In genomic region chr6:87394783-87395182, GRCm38 (mm10) we compare ENCODE assay signal across 26 mouse cellular contexts. TPM values are rescaled to one million over a fixed set of nuclear protein-coding genes. Genes with fewer than 3 reads are reported as not detected.
DNase-seq lines count a peak whose midpoint lies in the region; ATAC-seq lines count a peak whose summit lies in the region.
"Had no signal": no experiment of that assay in that cellular context is flagged by ENCODE, and none has a peak within 500 bp of the region (broad histone marks: within the 10 kb centered on the region; RNA-seq: fewer than 3 reads in every experiment).

No protein-coding gene starts in this region.

- no peak for ATAC-seq in erythroid progenitor cell, adult 5-6 weeks (replicated peaks; ENCODE audit: low FRiP score, poor library complexity, severe bottlenecking)
- ATAC-seq: activated CD4-positive, CD25-positive, alpha-beta regulatory T cell, adult 4 months; forebrain, embryonic 16.5 days; liver, embryonic 12.5 days; Patski had no signal

- peak; percentile 23 for DNase-seq in kidney, adult 11 months
- no peak for DNase-seq in kidney, adult 18-20 months
- peak; percentile 54 to 70 for DNase-seq in B cell, adult 2 months
- DNase-seq in T-cell, adult 2 months (ENCODE audit: low spot score): peak; percentile 75
- DNase-seq in kidney, postnatal 25 days: peak; percentile 21 to 72
- DNase-seq in adrenal gland, adult 2 months: no peak
- DNase-seq: adrenal gland, postnatal 14 days; cerebellum, postnatal 10 days; gastrocnemius, postnatal 36 days; layer of hippocampus, adult 9-11 months; lung, embryonic 14.5 days; lung, postnatal 4 days; right cerebral cortex, adult 18-20 months had no signal

RNA-seq across cellular contexts. Expression of gene Gkn3, which starts 6.0 kb away (rescaled TPM):
- total RNA-seq in erythroid progenitor cell, adult 5-6 weeks (2015; ENCODE audit: low replicate concordance): not detected in 2 replicates
- not detected in 2 replicates for total RNA-seq in erythroid progenitor cell, adult 5-6 weeks (2017; ENCODE audit: low replicate concordance)
- total RNA-seq in adrenal gland, adult 2 months (2021): under 1 TPM; 0.58 to 0.59 TPM
- polyA plus RNA-seq in adrenal gland, adult 2 months (2012; rRNA removed): 0.28 and 0.69 TPM in 2 replicates
- polyA plus RNA-seq: activated CD4-positive, CD25-positive, alpha-beta regulatory T cell, adult 4 months; erythroblast, embryonic 14.5 days; forebrain, embryonic 16.5 days; hindbrain, embryonic 11.5 days; limb, embryonic 12.5 days; liver, embryonic 12.5 days; neural tube, embryonic 12.5 days; Patski had no signal

RNA-seq across cellular contexts. Expression of gene Gkn2, which starts 21.6 kb away (rescaled TPM):
- not detected in 2 replicates for total RNA-seq in erythroid progenitor cell, adult 5-6 weeks (2015; ENCODE audit: low replicate concordance)
- not detected in 2 replicates for total RNA-seq in erythroid progenitor cell, adult 5-6 weeks (2017; ENCODE audit: low replicate concordance)
- total RNA-seq in adrenal gland, adult 2 months (2021): not detected
- polyA plus RNA-seq in adrenal gland, adult 2 months (2012; rRNA removed): 1.8 TPM in 1 of 2 replicates, not detected in the other
- total RNA-seq: adrenal gland, postnatal 14 days; gastrocnemius, postnatal 36 days; left cerebral cortex, adult 2 months had no signal
- polyA plus RNA-seq: activated CD4-positive, CD25-positive, alpha-beta regulatory T cell, adult 4 months; brain, embryonic 14.5 days; embryonic facial prominence, embryonic 12.5 days; erythroblast, embryonic 14.5 days; forebrain, embryonic 16.5 days; hindbrain, embryonic 11.5 days; limb, embryonic 12.5 days; liver, embryonic 12.5 days; lung, embryonic 14.5 days; neural tube, embryonic 12.5 days; Patski had no signal

RNA-seq across cellular contexts. Expression of gene Bmp10, which starts 34.0 kb away (rescaled TPM):
- total RNA-seq in erythroid progenitor cell, adult 5-6 weeks (2015; ENCODE audit: low replicate concordance): not detected in 2 replicates
- total RNA-seq in erythroid progenitor cell, adult 5-6 weeks (2017; ENCODE audit: low replicate concordance): not detected in 2 replicates
- total RNA-seq in adrenal gland, adult 2 months (2021): not detected
- not detected in 2 replicates for polyA plus RNA-seq in adrenal gland, adult 2 months (2012; rRNA removed)
- total RNA-seq: gastrocnemius, postnatal 36 days; left cerebral cortex, adult 2 months had no signal
- polyA plus RNA-seq: activated CD4-positive, CD25-positive, alpha-beta regulatory T cell, adult 4 months; brain, embryonic 14.5 days; embryonic facial prominence, embryonic 12.5 days; erythroblast, embryonic 14.5 days; forebrain, embryonic 16.5 days; hindbrain, embryonic 11.5 days; limb, embryonic 12.5 days; lung, embryonic 14.5 days; neural tube, embryonic 12.5 days; Patski; stomach, embryonic 14.5 days had no signal

RNA-seq across cellular contexts. Expression of gene Gkn1, which starts 44.0 kb away (rescaled TPM):
- total RNA-seq in erythroid progenitor cell, adult 5-6 weeks (2015; ENCODE audit: low replicate concordance): not detected in 2 replicates
- total RNA-seq in erythroid progenitor cell, adult 5-6 weeks (2017; ENCODE audit: low replicate concordance): not detected in 2 replicates
- total RNA-seq in adrenal gland, adult 2 months (2021): not detected
- 0.16 and 3.5 TPM in 2 replicates for polyA plus RNA-seq in adrenal gland, adult 2 months (2012; rRNA removed)
- total RNA-seq: adrenal gland, postnatal 14 days; gastrocnemius, postnatal 36 days had no signal
- polyA plus RNA-seq: activated CD4-positive, CD25-positive, alpha-beta regulatory T cell, adult 4 months; embryonic facial prominence, embryonic 12.5 days; erythroblast, embryonic 14.5 days; forebrain, embryonic 16.5 days; hindbrain, embryonic 11.5 days; limb, embryonic 12.5 days; liver, embryonic 12.5 days; lung, embryonic 14.5 days; neural tube, embryonic 12.5 days; Patski had no signal

RNA-seq across cellular contexts. Expression of gene Antxr1, which starts 59.2 kb away (rescaled TPM):
- total RNA-seq in erythroid progenitor cell, adult 5-6 weeks (2015; ENCODE audit: low replicate concordance): 1.7 and 5.0 TPM in 2 replicates
- total RNA-seq in erythroid progenitor cell, adult 5-6 weeks (2017; ENCODE audit: low replicate concordance): 0.39 TPM in 1 of 2 replicates, not detected in the other
- 10 to 100 TPM; 14.7 to 21.4 TPM for total RNA-seq in adrenal gland, adult 2 months (2021)
- 7.3 and 9.1 TPM in 2 replicates for polyA plus RNA-seq in adrenal gland, adult 2 months (2012; rRNA removed)
- polyA plus RNA-seq: erythroblast, embryonic 14.5 days had no signal

Comparison
In these comparisons a context has a peak if more than half of its experiments do, and no peak if none do; other contexts are left out.
1. DNase-seq: peak in kidney, adult 11 months (single experiment), B cell, adult 2 months (2 of 2), T-cell, adult 2 months (single experiment) and kidney, postnatal 25 days (2 of 2); none in kidney, adult 18-20 months (single experiment) and adrenal gland, adult 2 months (single experiment).